Mouse (Mus musculus) forebrain, embryonic 11.5 days (tissue): ENCODE data around the gene Vmn1r229. TPM values are rescaled to one million over a fixed set of nuclear protein-coding genes. Genes with fewer than 3 reads are reported as not detected.

Experiments used
- ATAC-seq: fragments of 200-750 bp; cut with Nextera tagmentation; replicated peaks from 2 replicates; pipeline ENCODE4 v1.8.0; 2017; ENCODE audit warnings: moderate TSS enrichment; ENCODE audit not compliant: low FRiP score
- DNase-seq: peaks from one replicate; pipeline ENCODE4 v3.0.0-alpha.2; 2017; ENCODE audit warnings: low spot score
- H3K27ac ChIP-seq: fragments of 300-500 bp; sonication (generic); 2 replicates; pipeline ENCODE4 v1.5.1; 2014; ENCODE audit warnings: low read depth, low read length
- H3K27me3 ChIP-seq: fragments of 300-500 bp; sonication (generic); 2 replicates; pipeline ENCODE4 v1.6.1; 2014; ENCODE audit warnings: mild to moderate bottlenecking, low read length, mixed read lengths; ENCODE audit not compliant: control insufficient read depth, insufficient read depth
- H3K36me3 ChIP-seq: fragments of 300-500 bp; sonication (generic); 2 replicates; pipeline ENCODE4 v1.6.1; 2014; ENCODE audit warnings: mild to moderate bottlenecking, low read length, moderate library complexity, mixed read lengths; ENCODE audit not compliant: control insufficient read depth, insufficient read depth
- H3K4me1 ChIP-seq: fragments of 300-500 bp; sonication (generic); replicated peaks from 2 replicates; pipeline ENCODE4 v1.6.1; 2014; ENCODE audit warnings: low read length, mixed read lengths; ENCODE audit not compliant: control insufficient read depth, insufficient read depth
- H3K4me2 ChIP-seq: fragments of 300-500 bp; sonication (generic); 2 replicates; pipeline ENCODE4 v1.6.1; 2014; ENCODE audit warnings: low read depth, mild to moderate bottlenecking, low read length, moderate library complexity, mixed read lengths; ENCODE audit not compliant: severe bottlenecking
- H3K4me3 ChIP-seq: fragments of 300-500 bp; sonication (generic); 2 replicates; pipeline ENCODE4 v1.5.1; 2014; ENCODE audit warnings: low read depth, low read length
- H3K9ac ChIP-seq: fragments of 300-500 bp; sonication (generic); 2 replicates; pipeline ENCODE4 v1.6.1; 2014; ENCODE audit warnings: low read length
- H3K9me3 ChIP-seq: fragments of 300-500 bp; sonication (generic); 2 replicates; pipeline ENCODE4 v1.6.1; 2016; ENCODE audit warnings: low read length, mixed read lengths; ENCODE audit not compliant: control insufficient read depth
- WGBS: fragments of 180-500 bp; shearing (Covaris S2); extraction: QIAGEN DNeasy Blood & Tissue Kit; methylation state at CpG from one replicate; pipeline ENCODE4 v1.1.7; 2014; 5-methylcytosine and 5-hydroxymethylcytosine counted together
- polyA plus RNA-seq: library from polyadenylated mRNA; unstranded; fragments of >200 nt; fragmentation: Nextera tagmentation; extraction: Ambion mirVana; gene quantifications from 2 replicates; pipeline ENCODE4 v1.2.1, GENCODE M21; 2014

Vmn1r229 gene
- 0.03 TPM in 1 of 2 replicates, not detected in the other for polyA plus RNA-seq

DNA sequence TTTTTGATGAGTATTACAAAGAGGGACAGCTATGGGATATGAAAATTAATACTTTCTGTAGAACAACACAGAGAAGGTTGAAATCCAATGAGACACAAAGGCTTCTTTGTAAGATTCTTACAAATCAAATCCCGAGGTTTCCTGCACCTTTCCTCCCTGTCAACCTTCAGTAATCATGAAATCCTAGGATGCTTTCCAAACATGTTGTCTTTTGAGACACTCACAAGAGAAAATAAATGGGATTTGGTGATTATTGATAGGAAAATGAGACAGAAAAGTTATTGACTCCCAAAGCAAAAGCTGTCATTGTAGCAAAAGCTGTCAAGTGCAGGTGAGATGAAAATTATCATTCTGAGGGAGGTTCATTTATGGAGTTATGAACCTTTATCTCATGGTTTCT is at the start of gene Vmn1r229:
TSS of gene Vmn1r229 (plus strand) at position 301 of the 400 bp plus-strand sequence.
- ATAC-seq (no peak), DNase-seq (no peak)
- Histone ChIP-seq H3K4me2 (no peak within 1 kb of the TSS), H3K27ac (no peak within 1 kb of the TSS), H3K4me1 (no peaks in the 10 kb centered on the region), H3K4me3 (no peak within 1 kb of the TSS), H3K36me3 (no peaks in the 10 kb centered on the region), H3K27me3 (no peaks in the 10 kb centered on the region), H3K9me3 (no peaks in the 10 kb centered on the region; the same call in 1 of the 2 replicates), H3K9ac (no peak within 1 kb of the TSS)
- WGBS: 64% methylated on average over 1 of the region's 1 CpGs

DNA sequence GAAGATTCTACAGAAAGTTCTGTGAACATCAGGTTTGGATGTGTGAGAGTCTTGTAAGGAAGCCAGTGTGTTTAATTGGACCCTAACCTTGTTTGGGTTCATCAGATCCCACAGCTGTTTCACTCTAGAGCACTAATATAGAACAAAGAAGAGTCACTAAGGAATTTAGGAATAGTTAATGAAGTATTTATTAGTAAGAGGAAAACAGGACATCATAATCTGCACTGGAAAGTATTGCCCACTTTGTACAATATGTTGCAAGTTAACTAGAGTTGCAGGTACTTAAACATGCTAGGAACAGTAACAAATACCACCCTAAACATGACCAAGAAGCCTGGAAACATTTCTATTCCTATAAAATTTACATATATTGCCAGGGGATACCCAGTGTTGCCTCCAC is 25.3 kb upstream of the Vmn1r229 start, which contains the start of gene Vmn1r228:
TSS of gene Vmn1r228 (minus strand) at position 101 of the 400 bp plus-strand sequence.
- Histone ChIP-seq H3K27ac (no peak within 1 kb of the TSS), H3K4me1 (no peaks in the 10 kb centered on the region), H3K27me3 (no peaks in the 10 kb centered on the region), H3K4me3 (no peak within 1 kb of the TSS), H3K4me2 (no peak within 1 kb of the TSS), H3K9ac (no peak within 1 kb of the TSS), H3K36me3 (no peaks in the 10 kb centered on the region), H3K9me3 (no peaks in the 10 kb centered on the region; the same call in 1 of the 2 replicates)
- ATAC-seq: no peak
- no peak for DNase-seq

DNA sequence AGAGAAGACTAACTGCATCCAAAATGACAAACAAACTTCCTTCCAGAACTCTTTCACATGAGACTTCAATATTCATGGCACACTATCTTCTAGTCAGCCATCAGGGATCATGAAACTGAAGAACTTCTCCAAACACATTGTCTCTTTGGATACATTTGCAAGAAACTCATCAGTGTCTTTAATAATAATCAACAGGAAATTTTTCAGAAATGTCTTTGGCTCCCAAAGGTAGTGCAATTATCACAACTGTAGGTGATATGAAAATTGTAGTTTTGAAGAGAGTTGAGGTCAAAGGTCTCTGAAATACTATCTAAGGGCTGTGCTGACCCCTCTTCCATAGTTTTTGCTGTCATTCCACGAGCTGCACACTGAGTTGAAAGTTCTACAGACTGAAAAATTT is 28.8 kb downstream of the Vmn1r229 start, which contains the start of gene Vmn1r230:
TSS of gene Vmn1r230 (plus strand) at position 301 of the 400 bp plus-strand sequence.
- ATAC-seq: no peak

More for the DNA sequence above, 28.8 kb downstream of the Vmn1r229 start, which contains the start of gene Vmn1r230:
- Histone ChIP-seq H3K4me1 (no peaks in the 10 kb centered on the region), H3K36me3 (no peaks in the 10 kb centered on the region), H3K9ac (no peak within 1 kb of the TSS), H3K27ac (no peak within 1 kb of the TSS), H3K27me3 (no peaks in the 10 kb centered on the region), H3K4me2 (no peak within 1 kb of the TSS), H3K9me3 (no peaks in the 10 kb centered on the region; the same call in 1 of the 2 replicates), H3K4me3 (no peak within 1 kb of the TSS)
- DNase-seq: no peak
- WGBS: 15% methylated on average over 1 of the region's 1 CpGs

Other genes starting within 250 kb of the Vmn1r229 start
- not detected in 2 replicates for gene Vmn2r109, start 246.8 kb upstream of the Vmn1r229 start, polyA plus RNA-seq
- 0.04 TPM in 1 of 2 replicates, not detected in the other for gene Vmn2r110, start 215.1 kb upstream of the Vmn1r229 start, polyA plus RNA-seq
- not detected in 2 replicates for gene Fpr-rs3, start 186.7 kb upstream of the Vmn1r229 start, polyA plus RNA-seq
- gene Vmn1r226, start 128.7 kb upstream of the Vmn1r229 start, polyA plus RNA-seq: not detected in 2 replicates
- not detected in 2 replicates for gene Vmn1r227, start 81.7 kb upstream of the Vmn1r229 start, polyA plus RNA-seq
- gene Vmn1r228, start 25.4 kb upstream of the Vmn1r229 start, polyA plus RNA-seq: not detected in 2 replicates
- gene Vmn1r230, start 28.9 kb downstream of the Vmn1r229 start, polyA plus RNA-seq: not detected in 2 replicates
- gene Vmn1r231, start 93.5 kb downstream of the Vmn1r229 start, polyA plus RNA-seq: not detected in 2 replicates
- gene Vmn1r232, start 108.2 kb downstream of the Vmn1r229 start, polyA plus RNA-seq: not detected in 2 replicates
- 523 and 567 TPM in 2 replicates for gene Ppp2r1a, start 133.8 kb downstream of the Vmn1r229 start, polyA plus RNA-seq
- gene Vmn1r233, start 184.9 kb downstream of the Vmn1r229 start, polyA plus RNA-seq: not detected in 2 replicates
- 17.5 and 17.6 TPM in 2 replicates for gene Zfp160, start 197.3 kb downstream of the Vmn1r229 start, polyA plus RNA-seq